In genomic region chr3:89435041-89435440, GRCm38 (mm10) we compare ENCODE assay signal across 16 mouse cellular contexts. TPM values are rescaled to one million over a fixed set of nuclear protein-coding genes. Genes with fewer than 3 reads are reported as not detected.
A peak's percentile ranks its signal among the peaks of the same experiment; 100 is the strongest.
DNase-seq lines count a peak whose midpoint lies in the region; ATAC-seq lines count a peak whose summit lies in the region.
"Had no signal": no experiment of that assay in that cellular context is flagged by ENCODE, and none has a peak within 500 bp of the region (broad histone marks: within the 10 kb centered on the region; RNA-seq: fewer than 3 reads in every experiment).

No protein-coding gene starts in this region.

- no peak overlapping the region for H3K4me2 ChIP-seq in embryonic facial prominence, embryonic 12.5 days (replicated peaks)
- no peak overlapping the region for H3K4me2 ChIP-seq in liver, embryonic 12.5 days
- H3K4me2 ChIP-seq in embryonic facial prominence, embryonic 15.5 days (replicated peaks): no peak overlapping the region
- H3K4me2 ChIP-seq in limb, embryonic 13.5 days (replicated peaks): no peak overlapping the region

- 49% methylated on average over 7 of the region's 7 CpGs for WGBS in embryonic facial prominence, embryonic 12.5 days
- 60% methylated on average over 7 of the region's 7 CpGs for WGBS in embryonic facial prominence, embryonic 10.5 days
- 86% methylated on average over 7 of the region's 7 CpGs for WGBS in liver, embryonic 12.5 days (ENCODE audit: insufficient replicate concordance)
- WGBS in embryonic facial prominence, embryonic 15.5 days: 48% methylated on average over 7 of the region's 7 CpGs
- WGBS in limb, embryonic 13.5 days: 65% methylated on average over 7 of the region's 7 CpGs

- peaks cover 16% of the 10 kb centered on the region for H3K4me1 ChIP-seq in embryonic facial prominence, embryonic 12.5 days
- peaks cover 51% of the 10 kb centered on the region for H3K4me1 ChIP-seq in embryonic facial prominence, embryonic 10.5 days
- H3K4me1 ChIP-seq in liver, embryonic 12.5 days: peaks cover 54% of the 10 kb centered on the region
- H3K4me1 ChIP-seq in embryonic facial prominence, embryonic 15.5 days: peaks cover 34% of the 10 kb centered on the region
- peaks cover 49% of the 10 kb centered on the region for H3K4me1 ChIP-seq in limb, embryonic 13.5 days

- ATAC-seq in embryonic facial prominence, embryonic 12.5 days (ENCODE audit: insufficient number of reproducible peaks, insufficient read depth, low FRiP score, low TSS enrichment): no peak
- ATAC-seq in liver, embryonic 12.5 days: no peak
- ATAC-seq in embryonic facial prominence, embryonic 15.5 days (ENCODE audit: insufficient number of reproducible peaks, low FRiP score, low TSS enrichment, low read depth): no peak
- ATAC-seq in limb, embryonic 13.5 days (ENCODE audit: low FRiP score, low read depth): no peak
- ATAC-seq: hindbrain, embryonic 16.5 days had no signal

- peaks cover 27% of the 10 kb centered on the region for H3K36me3 ChIP-seq in embryonic facial prominence, embryonic 12.5 days
- H3K36me3 ChIP-seq in embryonic facial prominence, embryonic 10.5 days (replicated peaks): peaks cover 36% of the 10 kb centered on the region
- peaks cover 38% of the 10 kb centered on the region for H3K36me3 ChIP-seq in liver, embryonic 12.5 days
- H3K36me3 ChIP-seq in embryonic facial prominence, embryonic 15.5 days: peaks cover 26% of the 10 kb centered on the region
- H3K36me3 ChIP-seq in limb, embryonic 13.5 days: peaks cover 35% of the 10 kb centered on the region

- DNase-seq in embryonic facial prominence, embryonic 10.5 days (ENCODE audit: low spot score): no peak
- DNase-seq in liver: no peak
- DNase-seq in spleen, postnatal 14 days (ENCODE audit: low spot score in 2 of 2): no peak
- DNase-seq in left cerebral cortex, adult 11 months (ENCODE audit: low spot score): no peak
- DNase-seq: cerebellum, adult 18-20 months; heart, adult 18-20 months; kidney, adult 18-20 months; kidney, postnatal 14 days; lung, adult 18-20 months; thymus, postnatal 4 days had no signal

- no peak overlapping the region for H3K4me3 ChIP-seq in embryonic facial prominence, embryonic 12.5 days
- H3K4me3 ChIP-seq in embryonic facial prominence, embryonic 10.5 days: no peak overlapping the region
- no peak overlapping the region for H3K4me3 ChIP-seq in liver, embryonic 12.5 days
- H3K4me3 ChIP-seq in embryonic facial prominence, embryonic 15.5 days (replicated peaks): no peak overlapping the region
- no peak overlapping the region for H3K4me3 ChIP-seq in limb, embryonic 13.5 days

- H3K27me3 ChIP-seq in embryonic facial prominence, embryonic 12.5 days: no peaks in the 10 kb centered on the region
- no peaks in the 10 kb centered on the region for H3K27me3 ChIP-seq in embryonic facial prominence, embryonic 10.5 days (replicated peaks; ENCODE audit: low read depth, poor library complexity, severe bottlenecking)
- H3K27me3 ChIP-seq in liver, embryonic 12.5 days (replicated peaks): no peaks in the 10 kb centered on the region
- H3K27me3 ChIP-seq in embryonic facial prominence, embryonic 15.5 days: no peaks in the 10 kb centered on the region
- no peaks in the 10 kb centered on the region for H3K27me3 ChIP-seq in limb, embryonic 13.5 days

- no peak overlapping the region for H3K9ac ChIP-seq in embryonic facial prominence, embryonic 12.5 days
- no peak overlapping the region for H3K9ac ChIP-seq in liver, embryonic 12.5 days
- no peak overlapping the region for H3K9ac ChIP-seq in embryonic facial prominence, embryonic 15.5 days
- H3K9ac ChIP-seq in limb, embryonic 13.5 days: no peak overlapping the region

- H3K9me3 ChIP-seq in embryonic facial prominence, embryonic 12.5 days: no peaks in the 10 kb centered on the region
- H3K9me3 ChIP-seq in embryonic facial prominence, embryonic 10.5 days: no peaks in the 10 kb centered on the region
- H3K9me3 ChIP-seq in liver, embryonic 12.5 days (replicated peaks): no peaks in the 10 kb centered on the region
- H3K9me3 ChIP-seq in embryonic facial prominence, embryonic 15.5 days (replicated peaks): no peaks in the 10 kb centered on the region
- H3K9me3 ChIP-seq in limb, embryonic 13.5 days: no peaks in the 10 kb centered on the region

- peak overlapping the region; percentile 42; the same call in 1 of the 2 replicates for H3K27ac ChIP-seq in embryonic facial prominence, embryonic 12.5 days
- H3K27ac ChIP-seq in embryonic facial prominence, embryonic 10.5 days (replicated peaks): no peak overlapping the region
- peak overlapping the region; percentile 28; the same call in 1 of the 2 replicates for H3K27ac ChIP-seq in liver, embryonic 12.5 days
- H3K27ac ChIP-seq in embryonic facial prominence, embryonic 15.5 days (replicated peaks): peak overlapping the region; percentile 34; the same call in 1 of the 2 replicates
- H3K27ac ChIP-seq in limb, embryonic 13.5 days: peak overlapping the region; percentile 55; the same call in 1 of the 2 replicates
- H3K27ac ChIP-seq: macrophage had no signal

RNA-seq across cellular contexts. Expression of gene Pbxip1, which starts 1.5 kb away (rescaled TPM):
- 29.8 and 30.1 TPM in 2 replicates for polyA plus RNA-seq in embryonic facial prominence, embryonic 12.5 days (2016; fragmentation: Nextera tagmentation; extraction: Ambion mirVana)
- 17.5 and 20.1 TPM in 2 replicates for polyA plus RNA-seq in embryonic facial prominence, embryonic 10.5 days (2016; fragmentation: Nextera tagmentation; extraction: Ambion mirVana)
- polyA plus RNA-seq in liver, embryonic 12.5 days (2016; fragmentation: Nextera tagmentation; extraction: Ambion mirVana): 8.3 and 9.2 TPM in 2 replicates
- polyA plus RNA-seq in embryonic facial prominence, embryonic 15.5 days (2015; fragmentation: Nextera tagmentation; extraction: Ambion mirVana): 38.3 and 40.4 TPM in 2 replicates
- 34.1 and 35.2 TPM in 2 replicates for polyA plus RNA-seq in limb, embryonic 13.5 days (2015; fragmentation: Nextera tagmentation; extraction: Ambion mirVana)

RNA-seq across cellular contexts. Expression of gene Pygo2, which starts 5.0 kb away (rescaled TPM):
- 67.3 and 67.9 TPM in 2 replicates for polyA plus RNA-seq in embryonic facial prominence, embryonic 12.5 days (2016; fragmentation: Nextera tagmentation; extraction: Ambion mirVana)
- 47.4 and 48.9 TPM in 2 replicates for polyA plus RNA-seq in embryonic facial prominence, embryonic 10.5 days (2016; fragmentation: Nextera tagmentation; extraction: Ambion mirVana)
- polyA plus RNA-seq in liver, embryonic 12.5 days (2016; fragmentation: Nextera tagmentation; extraction: Ambion mirVana): 22.7 and 23.1 TPM in 2 replicates
- polyA plus RNA-seq in embryonic facial prominence, embryonic 15.5 days (2015; fragmentation: Nextera tagmentation; extraction: Ambion mirVana): 47.7 and 51.3 TPM in 2 replicates
- 49.7 and 50.3 TPM in 2 replicates for polyA plus RNA-seq in limb, embryonic 13.5 days (2015; fragmentation: Nextera tagmentation; extraction: Ambion mirVana)

RNA-seq across cellular contexts. Expression of gene Shc1, which starts 16.8 kb away (rescaled TPM):
- 94.5 and 97.5 TPM in 2 replicates for polyA plus RNA-seq in embryonic facial prominence, embryonic 12.5 days (2016; fragmentation: Nextera tagmentation; extraction: Ambion mirVana)
- polyA plus RNA-seq in embryonic facial prominence, embryonic 10.5 days (2016; fragmentation: Nextera tagmentation; extraction: Ambion mirVana): 82.0 and 82.1 TPM in 2 replicates
- polyA plus RNA-seq in liver, embryonic 12.5 days (2016; fragmentation: Nextera tagmentation; extraction: Ambion mirVana): 56.8 and 63.3 TPM in 2 replicates
- 110 and 113 TPM in 2 replicates for polyA plus RNA-seq in embryonic facial prominence, embryonic 15.5 days (2015; fragmentation: Nextera tagmentation; extraction: Ambion mirVana)
- 102 and 108 TPM in 2 replicates for polyA plus RNA-seq in limb, embryonic 13.5 days (2015; fragmentation: Nextera tagmentation; extraction: Ambion mirVana)

RNA-seq across cellular contexts. Expression of gene Cks1b, which starts 16.9 kb away (rescaled TPM):
- 480 and 499 TPM in 2 replicates for polyA plus RNA-seq in embryonic facial prominence, embryonic 12.5 days (2016; fragmentation: Nextera tagmentation; extraction: Ambion mirVana)
- polyA plus RNA-seq in embryonic facial prominence, embryonic 10.5 days (2016; fragmentation: Nextera tagmentation; extraction: Ambion mirVana): 786 and 805 TPM in 2 replicates
- polyA plus RNA-seq in liver, embryonic 12.5 days (2016; fragmentation: Nextera tagmentation; extraction: Ambion mirVana): 310 and 316 TPM in 2 replicates
- polyA plus RNA-seq in embryonic facial prominence, embryonic 15.5 days (2015; fragmentation: Nextera tagmentation; extraction: Ambion mirVana): 342 and 356 TPM in 2 replicates
- 508 and 542 TPM in 2 replicates for polyA plus RNA-seq in limb, embryonic 13.5 days (2015; fragmentation: Nextera tagmentation; extraction: Ambion mirVana)

RNA-seq across cellular contexts. Expression of gene Pmvk, which starts 19.3 kb away (rescaled TPM):
- 57.0 and 58.8 TPM in 2 replicates for polyA plus RNA-seq in embryonic facial prominence, embryonic 12.5 days (2016; fragmentation: Nextera tagmentation; extraction: Ambion mirVana)
- 66.4 and 67.6 TPM in 2 replicates for polyA plus RNA-seq in embryonic facial prominence, embryonic 10.5 days (2016; fragmentation: Nextera tagmentation; extraction: Ambion mirVana)
- 39.1 and 40.5 TPM in 2 replicates for polyA plus RNA-seq in liver, embryonic 12.5 days (2016; fragmentation: Nextera tagmentation; extraction: Ambion mirVana)
- 51.3 and 59.1 TPM in 2 replicates for polyA plus RNA-seq in embryonic facial prominence, embryonic 15.5 days (2015; fragmentation: Nextera tagmentation; extraction: Ambion mirVana)
- polyA plus RNA-seq in limb, embryonic 13.5 days (2015; fragmentation: Nextera tagmentation; extraction: Ambion mirVana): 59.9 and 60.4 TPM in 2 replicates
